Mouse (Mus musculus) liver, embryonic 13.5 days (tissue): ENCODE results near the gene Samhd1. TPM values are rescaled to one million over a fixed set of nuclear protein-coding genes. Genes with fewer than 3 reads are reported as not detected.
A peak's percentile ranks its signal among the peaks of the same experiment; 100 is the strongest.

ENCODE experiments used
- ATAC-seq: fragments of 200-750 bp; cut with Nextera tagmentation; 2 replicates; pipeline ENCODE4 v1.8.0; 2017; ENCODE audit warnings: low read depth, mild to moderate bottlenecking, moderate number of reproducible peaks, moderate library complexity
- DNase-seq: peaks from one replicate; pipeline ENCODE4 v3.0.0; 2022
- H3K27ac ChIP-seq: fragments of 300-500 bp; sonication (generic); 2 replicates; pipeline ENCODE4 v1.5.1; 2015; ENCODE audit warnings: moderate library complexity, mild to moderate bottlenecking, inconsistent platforms
- H3K27me3 ChIP-seq: fragments of 300-500 bp; sonication (generic); 2 replicates; pipeline ENCODE4 v1.6.1; 2015; ENCODE audit warnings: mild to moderate bottlenecking, inconsistent platforms
- H3K36me3 ChIP-seq: fragments of 300-500 bp; sonication (generic); 2 replicates; pipeline ENCODE4 v1.6.1; 2015; ENCODE audit warnings: mild to moderate bottlenecking, inconsistent platforms
- H3K4me1 ChIP-seq: fragments of 300-500 bp; sonication (generic); replicated peaks from 2 replicates; pipeline ENCODE4 v1.6.1; 2015; ENCODE audit warnings: inconsistent platforms
- H3K4me2 ChIP-seq: fragments of 300-500 bp; sonication (generic); 2 replicates; pipeline ENCODE4 v1.6.1; 2015; ENCODE audit warnings: inconsistent platforms, mild to moderate bottlenecking, moderate library complexity
- H3K4me3 ChIP-seq: fragments of 300-500 bp; sonication (generic); replicated peaks from 2 replicates; pipeline ENCODE4 v1.5.1; 2015; ENCODE audit warnings: mild to moderate bottlenecking, inconsistent platforms
- H3K9ac ChIP-seq: fragments of 300-500 bp; sonication (generic); 2 replicates; pipeline ENCODE4 v1.6.1; 2015; ENCODE audit warnings: mild to moderate bottlenecking, inconsistent platforms
- H3K9me3 ChIP-seq: fragments of 300-500 bp; sonication (generic); replicated peaks from 2 replicates; pipeline ENCODE4 v1.6.1; 2016; ENCODE audit warnings: inconsistent platforms
- WGBS: fragments of 180-500 bp; shearing (Covaris S2); methylation state at CpG from one replicate; pipeline ENCODE4 v1.1.7; 2015; ENCODE audit not compliant: insufficient replicate concordance; 5-methylcytosine and 5-hydroxymethylcytosine counted together
- polyA plus RNA-seq: library from polyadenylated mRNA; unstranded; fragments of >200 nt; fragmentation: Nextera tagmentation; extraction: Ambion mirVana; gene quantifications from 2 replicates; pipeline ENCODE4 v1.2.1, GENCODE M21; 2015

Gene Samhd1
- polyA plus RNA-seq, 1 experiment from 2014 or later = 19.4 TPM

DNA sequence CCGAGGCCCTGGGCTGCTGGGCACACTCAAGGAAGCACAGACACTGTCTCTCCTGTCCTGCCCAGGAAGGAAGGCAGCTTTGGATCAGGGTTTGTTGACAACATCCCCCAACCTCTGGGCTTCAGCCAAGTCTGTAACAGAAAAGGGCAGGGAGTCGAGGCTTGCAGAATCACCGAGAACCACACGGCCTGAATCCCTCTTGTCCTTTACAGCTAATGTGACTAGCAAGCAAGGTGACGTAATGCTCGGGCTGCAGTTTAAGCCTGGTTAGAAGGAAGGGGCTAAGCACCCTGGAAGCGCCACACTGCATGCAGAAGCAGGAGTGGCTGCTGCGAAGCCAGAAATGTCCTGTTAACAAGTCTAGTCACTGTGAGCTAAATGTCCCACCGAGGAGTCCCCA is 64.7 kb downstream of the Samhd1 start:
- H3K27me3 ChIP-seq = no peaks in the 10 kb centered on the region; the same call in 1 of the 2 replicates
- no peak for DNase-seq
- H3K27ac ChIP-seq = peak overlapping the region; percentile 29
- H3K9ac ChIP-seq = no peak overlapping the region
- no peak overlapping the region for H3K4me2 ChIP-seq
- H3K4me1 ChIP-seq = peaks cover 83% of the 10 kb centered on the region
- no peaks in the 10 kb centered on the region for H3K9me3 ChIP-seq
- no peaks in the 10 kb centered on the region for H3K36me3 ChIP-seq
- ATAC-seq = no peak
- H3K4me3 ChIP-seq = no peak overlapping the region
- 32% methylated on average over 9 of the region's 9 CpGs for WGBS

DNA sequence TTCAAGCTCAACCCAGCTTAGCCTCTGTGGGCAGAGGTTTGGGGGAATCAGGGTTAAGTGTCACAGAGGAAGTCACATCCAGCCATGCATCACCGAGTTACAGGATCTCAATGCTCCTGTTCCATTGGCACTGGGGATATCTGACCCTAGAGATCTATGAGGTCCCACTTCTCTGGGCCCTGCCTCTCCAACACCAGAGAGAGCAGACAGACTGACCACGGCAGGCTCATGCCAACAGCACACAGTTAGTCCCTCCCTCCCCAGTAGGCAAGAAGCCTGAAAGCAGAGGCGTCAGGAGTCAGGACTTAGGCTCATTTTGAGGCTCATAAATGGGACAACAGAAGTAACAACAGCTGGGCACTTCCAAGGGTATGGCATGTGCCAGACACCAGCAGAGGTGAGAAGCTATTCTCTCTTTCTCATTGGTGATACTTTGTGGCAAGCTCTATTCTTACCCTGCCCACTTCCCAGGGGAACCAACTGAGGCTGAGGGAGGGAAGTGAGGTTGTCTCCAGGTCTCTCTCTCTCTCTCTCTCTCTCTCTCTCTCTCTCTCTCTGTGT is 65.2 kb downstream of the Samhd1 start:
- WGBS = 23% methylated on average over 3 of the region's 3 CpGs
- Histone ChIP-seq H3K36me3 (no peaks in the 10 kb centered on the region), H3K9me3 (no peaks in the 10 kb centered on the region), H3K4me1 (peaks cover 85% of the 10 kb centered on the region), H3K9ac (no peak overlapping the region), H3K4me3 (no peak overlapping the region), H3K4me2 (no peak overlapping the region), H3K27ac (peak overlapping the region; percentile 31; the same call in 1 of the 2 replicates), H3K27me3 (no peaks in the 10 kb centered on the region)
- DNase-seq (no peak), ATAC-seq (no peak)

DNA sequence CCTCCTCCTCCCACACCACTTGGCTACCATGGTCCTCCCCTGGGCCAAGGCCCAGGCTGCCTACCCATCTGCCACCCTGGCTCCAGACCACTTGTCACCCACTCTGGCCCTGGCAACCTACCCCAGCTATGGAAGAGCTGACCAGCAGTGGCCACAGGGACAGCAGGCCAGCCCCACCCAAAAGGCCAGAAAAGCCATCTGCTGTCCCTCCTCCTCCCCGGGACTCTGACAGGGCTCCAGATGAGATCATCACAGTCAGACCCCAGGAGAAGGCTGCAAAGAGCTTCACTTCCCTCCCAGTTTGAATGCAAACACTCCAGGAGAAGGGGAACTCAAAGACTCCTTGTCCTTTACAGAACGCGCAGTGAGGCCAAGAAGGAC is 65.7 kb downstream of the Samhd1 start:
- DNase-seq = no peak
- Histone ChIP-seq H3K9ac (no peak overlapping the region), H3K4me2 (no peak overlapping the region), H3K27ac (0 out of 2 replicates have a peak overlapping the region, but pooled peaks have one; percentile 31), H3K36me3 (no peaks in the 10 kb centered on the region), H3K27me3 (no peaks in the 10 kb centered on the region), H3K4me3 (no peak overlapping the region), H3K4me1 (peaks cover 85% of the 10 kb centered on the region), H3K9me3 (no peaks in the 10 kb centered on the region)
- WGBS = 42% methylated on average over 3 of the region's 3 CpGs
- ATAC-seq = no peak

DNA sequence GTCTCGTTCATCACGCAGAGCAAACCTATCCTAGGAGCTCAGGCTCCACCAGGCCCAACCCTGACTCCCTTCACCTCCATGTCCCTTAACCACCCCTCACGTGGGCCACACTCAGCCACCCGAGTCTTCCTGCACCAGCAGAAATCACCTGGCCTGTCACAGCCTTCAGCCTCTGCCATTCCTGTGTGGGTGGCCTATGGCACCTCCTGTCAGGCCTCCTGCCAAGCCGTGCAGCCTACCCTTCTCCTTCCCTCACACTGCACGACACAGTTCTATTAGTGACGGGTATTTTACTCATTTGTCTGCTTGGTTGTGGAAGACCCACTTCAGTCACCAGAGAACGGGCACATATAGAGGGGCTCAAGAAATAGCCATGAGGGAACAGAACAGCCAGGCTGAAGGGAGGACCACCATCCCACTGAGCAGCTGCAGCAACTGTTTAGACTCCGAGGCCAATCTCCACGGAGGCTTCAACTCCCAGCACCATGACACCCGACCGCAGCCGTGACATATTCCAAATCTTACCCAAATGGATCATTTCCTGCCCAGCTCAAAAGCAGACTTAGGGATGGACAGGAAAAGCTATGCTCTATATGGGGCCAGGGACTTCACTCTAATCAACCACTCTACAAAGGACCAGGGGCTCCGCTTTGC is 66.2 kb downstream of the Samhd1 start:
- H3K4me1 ChIP-seq = peaks cover 86% of the 10 kb centered on the region
- H3K4me3 ChIP-seq = no peak overlapping the region
- WGBS = 74% methylated on average over 14 of the region's 14 CpGs
- no peak overlapping the region for H3K27ac ChIP-seq
- H3K9me3 ChIP-seq = no peaks in the 10 kb centered on the region
- H3K9ac ChIP-seq = no peak overlapping the region
- ATAC-seq = no peak
- H3K36me3 ChIP-seq = no peaks in the 10 kb centered on the region
- DNase-seq = no peak
- no peaks in the 10 kb centered on the region for H3K27me3 ChIP-seq
- no peak overlapping the region for H3K4me2 ChIP-seq

DNA sequence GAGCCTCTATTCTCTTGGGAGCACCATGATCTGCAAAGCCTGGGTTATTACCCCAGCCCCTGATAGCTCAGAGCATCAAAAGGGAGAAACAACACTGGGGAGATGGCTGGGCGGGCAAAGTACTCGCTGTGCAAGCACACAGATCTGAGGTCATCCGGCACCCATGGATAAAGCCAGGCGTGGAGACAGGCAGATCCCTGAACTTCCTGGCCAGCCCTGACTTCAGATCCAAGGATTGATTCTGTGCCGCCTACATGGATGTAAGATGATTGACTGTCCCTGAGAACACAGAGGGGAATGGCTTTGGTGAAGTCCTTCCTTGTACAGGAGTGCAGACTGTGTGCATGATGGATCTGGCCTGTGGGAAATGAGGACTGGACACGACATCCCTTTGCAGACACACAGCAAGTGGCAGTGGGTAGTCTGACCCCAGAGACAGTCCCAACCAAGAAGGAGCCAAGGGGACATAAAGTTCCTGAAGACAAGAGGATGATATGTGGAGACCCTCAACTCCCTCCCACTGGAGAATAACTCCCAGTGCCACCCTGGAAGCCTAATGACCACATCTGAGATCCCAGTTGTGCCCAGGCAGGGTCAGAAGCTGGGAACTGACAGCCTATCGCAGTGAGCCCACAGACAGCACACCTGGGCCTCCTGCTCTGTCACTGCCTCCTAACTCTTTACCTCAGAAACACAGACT is 68.2 kb downstream of the Samhd1 start:
- no peak overlapping the region for H3K9ac ChIP-seq
- no peaks in the 10 kb centered on the region for H3K36me3 ChIP-seq
- no peak overlapping the region for H3K4me2 ChIP-seq
- no peaks in the 10 kb centered on the region for H3K27me3 ChIP-seq
- WGBS = 71% methylated on average over 7 of the region's 7 CpGs
- no peaks in the 10 kb centered on the region for H3K9me3 ChIP-seq
- ATAC-seq = no peak
- H3K27ac ChIP-seq = no peak overlapping the region
- no peak for DNase-seq
- peaks cover 77% of the 10 kb centered on the region for H3K4me1 ChIP-seq
- H3K4me3 ChIP-seq = no peak overlapping the region

DNA sequence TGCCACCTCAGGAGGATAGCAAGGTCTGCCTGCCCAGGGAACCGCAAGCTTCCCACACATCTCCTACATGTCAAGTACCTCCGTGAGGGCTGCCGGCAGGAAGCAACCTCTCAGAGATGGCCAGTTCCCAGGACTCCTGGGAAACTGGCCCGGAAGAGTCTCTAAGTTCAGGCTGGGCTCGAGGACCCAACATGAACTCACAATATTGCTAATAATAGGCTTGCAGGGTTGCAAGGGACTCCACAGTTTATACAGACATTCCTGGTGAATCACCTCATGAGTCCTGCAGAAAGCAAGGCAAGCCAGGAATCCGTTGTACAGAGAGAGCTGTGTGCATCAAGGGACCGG is 69.2 kb downstream of the Samhd1 start:
- Histone ChIP-seq H3K4me3 (no peak overlapping the region), H3K36me3 (no peaks in the 10 kb centered on the region), H3K27me3 (no peaks in the 10 kb centered on the region), H3K27ac (no peak overlapping the region), H3K9me3 (no peaks in the 10 kb centered on the region), H3K9ac (no peak overlapping the region), H3K4me1 (peaks cover 66% of the 10 kb centered on the region), H3K4me2 (no peak overlapping the region)
- WGBS = 63% methylated on average over 7 of the region's 7 CpGs
- no peak for ATAC-seq
- DNase-seq = no peak

DNA sequence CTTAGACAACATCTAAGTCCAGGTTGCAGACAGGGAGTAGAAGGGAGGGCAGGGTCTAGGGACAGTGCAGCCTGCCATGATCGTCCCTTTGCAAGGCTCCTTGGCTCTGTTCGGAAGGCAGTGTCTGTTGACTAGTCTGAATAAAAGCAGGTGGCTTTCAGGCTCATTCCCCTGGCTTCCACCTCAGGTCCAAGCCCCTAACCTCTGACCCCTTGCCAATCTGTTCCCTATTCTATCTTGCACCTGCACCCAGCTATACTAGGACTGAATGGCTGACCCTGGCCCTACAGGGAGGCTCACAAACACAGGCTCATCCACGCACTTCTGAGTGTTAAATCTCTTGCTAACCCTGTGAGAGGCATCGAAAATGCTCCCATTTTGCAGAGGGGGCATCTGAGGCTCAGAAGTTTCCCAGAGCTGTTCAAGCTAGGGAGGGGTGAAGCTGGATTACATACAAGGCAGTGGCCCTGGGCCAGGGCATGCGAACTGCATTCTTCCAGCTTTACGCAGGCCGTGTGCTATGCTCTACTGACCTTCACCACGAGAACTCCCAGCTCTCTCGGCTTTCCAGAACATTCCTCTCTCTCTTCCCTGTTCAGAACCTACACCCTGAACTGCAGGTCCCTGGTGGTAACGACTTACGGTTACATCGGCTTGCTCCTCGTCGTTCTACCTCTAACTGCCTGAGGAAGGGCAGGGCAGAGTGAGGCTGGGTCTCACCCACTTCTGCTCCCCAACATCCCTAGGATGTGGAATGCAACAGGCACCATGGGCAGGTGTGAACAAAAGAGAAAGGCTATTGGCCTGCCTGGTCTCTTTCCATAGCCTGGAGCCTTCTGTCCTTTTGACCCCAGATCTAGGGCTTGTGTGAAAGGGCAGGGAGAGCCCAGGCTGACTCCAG is 69.8 kb downstream of the Samhd1 start:
- no peak overlapping the region for H3K4me3 ChIP-seq
- DNase-seq (no peak), ATAC-seq (no peak)
- no peak overlapping the region for H3K27ac ChIP-seq
- H3K27me3 ChIP-seq = no peaks in the 10 kb centered on the region
- no peak overlapping the region for H3K9ac ChIP-seq
- 70% methylated on average over 14 of the region's 14 CpGs for WGBS
- peaks cover 60% of the 10 kb centered on the region for H3K4me1 ChIP-seq
- H3K9me3 ChIP-seq = no peaks in the 10 kb centered on the region
- no peak overlapping the region for H3K4me2 ChIP-seq
- H3K36me3 ChIP-seq = peaks cover 1% of the 10 kb centered on the region; the same call in 1 of the 2 replicates

DNA sequence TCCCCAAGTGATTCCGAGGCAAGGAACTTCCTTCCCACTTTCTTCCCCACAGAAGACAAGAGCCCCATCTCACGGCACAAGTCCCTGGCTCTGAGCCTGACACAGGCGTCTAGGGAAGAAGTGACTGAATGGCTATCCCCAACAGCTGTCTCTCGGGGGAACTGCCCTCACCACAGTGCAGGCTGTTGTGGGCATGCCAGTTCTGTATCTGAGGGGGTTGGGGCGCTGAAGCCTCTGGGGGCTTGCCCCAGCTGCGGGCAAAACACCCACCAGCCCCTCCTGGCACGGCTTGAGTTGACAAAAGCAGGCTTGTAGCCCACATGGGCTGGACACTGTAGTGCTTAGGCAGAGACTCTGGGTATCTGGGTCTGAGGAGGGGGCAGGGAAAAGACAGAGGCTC is 70.9 kb downstream of the Samhd1 start:
- Histone ChIP-seq H3K4me1 (peaks cover 51% of the 10 kb centered on the region), H3K4me3 (no peak overlapping the region), H3K27me3 (no peaks in the 10 kb centered on the region), H3K4me2 (no peak overlapping the region), H3K9ac (no peak overlapping the region), H3K36me3 (peaks cover 4% of the 10 kb centered on the region), H3K27ac (peak overlapping the region; percentile 21; the same call in 1 of the 2 replicates), H3K9me3 (no peaks in the 10 kb centered on the region)
- ATAC-seq (no peak), DNase-seq (no peak)
- WGBS = 41% methylated on average over 7 of the region's 7 CpGs

DNA sequence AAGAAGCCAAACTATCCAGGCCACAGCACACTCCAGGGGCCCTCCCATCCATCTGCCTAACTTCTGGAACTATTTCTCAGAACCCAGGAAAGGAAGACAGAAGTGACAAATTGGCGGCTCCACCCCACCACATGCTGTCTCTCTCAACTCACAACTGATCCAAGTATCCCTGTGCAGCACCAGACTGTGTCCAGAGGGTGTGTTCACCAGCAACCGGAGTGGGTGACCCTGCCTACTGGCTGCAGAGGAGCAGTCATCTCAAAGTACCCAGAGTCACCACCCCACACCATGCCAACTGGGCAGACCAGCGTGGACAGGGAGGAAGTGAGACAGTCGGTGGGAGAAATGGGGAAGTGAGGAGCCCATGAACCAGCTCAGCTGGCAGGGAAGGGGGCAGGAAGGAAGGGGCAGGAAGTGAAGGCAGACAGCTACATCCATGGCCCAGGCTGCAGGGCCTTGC is 71.8 kb downstream of the Samhd1 start:
- 26% methylated on average over 4 of the region's 4 CpGs for WGBS
- H3K4me1 ChIP-seq = peaks cover 54% of the 10 kb centered on the region
- DNase-seq (no peak), ATAC-seq (no peak)
- no peak overlapping the region for H3K9ac ChIP-seq
- H3K27ac ChIP-seq = no peak overlapping the region
- no peak overlapping the region for H3K4me2 ChIP-seq
- H3K27me3 ChIP-seq = no peaks in the 10 kb centered on the region
- no peaks in the 10 kb centered on the region for H3K9me3 ChIP-seq
- H3K36me3 ChIP-seq = peaks cover 4% of the 10 kb centered on the region
- H3K4me3 ChIP-seq = no peak overlapping the region

DNA sequence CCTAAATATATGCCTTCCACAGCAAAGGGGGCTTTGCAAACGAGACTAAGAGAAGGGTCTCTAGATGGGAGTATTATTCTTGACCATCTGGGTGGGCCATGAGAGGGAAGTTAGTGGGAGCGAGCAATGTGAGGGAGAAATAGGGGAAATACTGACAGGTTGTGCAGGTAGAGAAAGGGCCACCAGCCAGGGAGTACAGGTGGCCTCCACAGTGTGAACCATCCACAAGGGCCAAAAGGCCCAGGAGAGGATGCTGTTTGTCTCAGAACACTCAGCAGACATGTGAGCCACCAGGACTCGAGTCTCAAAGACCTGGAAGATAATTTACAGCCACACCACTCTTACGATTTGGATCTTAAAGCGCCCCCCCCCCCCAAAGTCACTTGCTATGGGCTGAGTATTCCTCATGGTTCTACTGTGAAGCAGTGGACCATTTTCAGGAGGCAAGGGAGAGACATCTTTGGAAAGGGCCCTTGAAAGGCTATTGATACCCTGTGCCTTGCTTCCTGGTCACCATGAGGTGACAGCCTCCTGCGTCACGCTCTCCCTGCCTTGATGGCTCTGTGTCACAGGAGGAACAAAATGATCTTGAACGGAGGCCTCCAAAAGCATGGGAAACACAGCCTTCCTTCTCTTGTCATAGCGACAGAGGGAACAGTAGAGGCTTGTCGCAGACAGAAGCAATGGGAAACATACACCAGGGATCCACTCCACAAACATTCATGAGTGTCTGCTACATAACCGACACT is 74.3 kb downstream of the Samhd1 start:
- DNase-seq (no peak), ATAC-seq (no peak)
- Histone ChIP-seq H3K36me3 (peaks cover 4% of the 10 kb centered on the region), H3K4me2 (no peak overlapping the region), H3K4me3 (no peak overlapping the region), H3K4me1 (peaks cover 42% of the 10 kb centered on the region), H3K27me3 (no peaks in the 10 kb centered on the region), H3K9me3 (no peaks in the 10 kb centered on the region), H3K27ac (no peak overlapping the region), H3K9ac (no peak overlapping the region)
- 69% methylated on average over 11 of the region's 11 CpGs for WGBS
